Mouse (Mus musculus): ENCODE measurements around the gene Olfr611. TPM values are rescaled to one million over a fixed set of nuclear protein-coding genes. Genes with fewer than 3 reads are reported as not detected.

The Olfr611 gene
- polyA plus RNA-seq (2012; fragmentation: generic; extraction: Trizol) = not detected

DNA sequence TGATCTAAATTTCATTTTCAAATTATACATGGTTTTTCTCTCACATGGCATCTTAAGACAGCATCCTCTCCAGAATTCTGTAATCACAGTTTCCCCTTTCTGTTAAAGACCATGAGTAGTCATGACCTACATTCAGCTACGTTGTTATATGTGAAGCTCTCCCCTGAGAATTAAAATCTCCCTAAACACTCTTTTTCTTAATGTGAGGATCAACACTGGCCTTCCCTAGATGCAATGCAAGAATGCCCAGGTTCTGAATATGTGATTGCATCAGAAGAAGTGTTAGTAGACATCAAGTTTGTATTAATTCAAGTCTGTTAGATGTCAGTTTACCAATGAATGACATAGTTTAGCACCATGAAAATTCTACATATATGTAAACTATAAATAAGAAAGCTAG lies at the start of gene Olfr611:
Olfr611 (minus strand) TSS at position 101 of the 400 bp plus-strand sequence.

DNA sequence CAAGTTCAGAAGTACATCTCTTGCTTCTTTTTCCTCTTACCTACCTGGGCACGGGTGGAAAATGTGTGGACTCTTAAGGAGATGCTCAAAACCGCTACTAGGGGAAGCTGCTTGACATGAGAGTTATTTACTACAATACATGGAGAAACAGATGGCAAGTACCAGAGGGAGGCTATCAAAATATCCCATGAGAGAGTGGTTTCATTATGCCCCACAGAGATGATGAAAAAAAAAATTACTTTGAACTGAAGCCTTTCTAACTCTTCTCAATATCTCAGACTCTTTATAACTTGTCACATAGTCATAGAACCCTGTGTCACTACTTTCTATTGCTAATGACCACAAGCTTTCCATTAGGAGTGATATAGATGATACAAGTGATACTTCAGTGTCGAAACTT lies 48.4 kb upstream of the Olfr611 start, which contains the start of gene Olfr616:
Olfr616 (minus strand) TSS at position 101 of the 400 bp plus-strand sequence.

DNA sequence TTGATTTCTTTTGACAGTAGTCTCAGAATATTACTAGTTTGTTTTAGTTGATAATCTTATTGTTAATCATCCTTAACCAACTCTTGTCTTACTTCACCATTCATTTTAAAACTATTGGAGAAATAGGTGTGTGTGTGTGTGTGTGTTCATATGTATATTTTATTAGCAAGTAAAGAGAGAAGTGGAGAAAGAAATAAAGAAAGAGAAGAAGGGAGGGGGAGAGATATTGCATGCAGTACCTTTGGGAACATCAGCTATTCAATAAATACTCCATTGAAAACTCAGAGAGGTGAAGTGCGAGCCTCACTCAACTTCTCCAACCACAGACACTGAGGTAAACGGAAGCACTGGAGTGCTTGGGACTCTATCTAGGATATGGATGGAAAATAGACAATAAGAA lies 35.1 kb upstream of the Olfr611 start, which contains the start of gene Olfr615:
Olfr615 (plus strand) TSS at position 301 of the 400 bp plus-strand sequence.

GRCm38 (mm10) chr7:103547774-103548173 lies 27.1 kb upstream of the Olfr611 start, which contains the start of gene Olfr613:
Gene Olfr613, plus strand, starts transcription at chr7:103548074.

DNA sequence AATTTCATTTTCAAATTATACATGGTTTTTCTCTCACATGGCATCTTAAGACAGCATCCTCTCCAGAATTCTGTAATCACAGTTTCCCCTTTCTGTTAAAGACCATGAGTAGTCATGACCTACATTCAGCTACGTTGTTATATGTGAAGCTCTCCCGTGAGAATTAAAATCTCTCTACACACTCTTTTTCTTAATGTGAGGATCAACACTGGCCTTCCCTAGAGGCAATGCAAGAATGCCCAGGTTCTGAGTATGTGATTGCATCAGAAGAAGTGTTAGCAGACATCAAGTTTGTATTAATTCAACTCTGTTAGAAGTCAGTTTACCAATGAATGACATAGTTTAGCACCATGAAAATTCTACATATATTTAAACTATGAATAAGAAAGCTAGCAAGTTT lies 22.0 kb upstream of the Olfr611 start, which contains the start of gene Olfr612:
Olfr612 (minus strand) TSS at position 101 of the 400 bp plus-strand sequence.

GRCm38 (mm10) chr7:103512022-103512421 lies 8.6 kb downstream of the Olfr611 start, which contains the start of gene Olfr610:
Gene Olfr610, minus strand, starts transcription at chr7:103512122.

DNA sequence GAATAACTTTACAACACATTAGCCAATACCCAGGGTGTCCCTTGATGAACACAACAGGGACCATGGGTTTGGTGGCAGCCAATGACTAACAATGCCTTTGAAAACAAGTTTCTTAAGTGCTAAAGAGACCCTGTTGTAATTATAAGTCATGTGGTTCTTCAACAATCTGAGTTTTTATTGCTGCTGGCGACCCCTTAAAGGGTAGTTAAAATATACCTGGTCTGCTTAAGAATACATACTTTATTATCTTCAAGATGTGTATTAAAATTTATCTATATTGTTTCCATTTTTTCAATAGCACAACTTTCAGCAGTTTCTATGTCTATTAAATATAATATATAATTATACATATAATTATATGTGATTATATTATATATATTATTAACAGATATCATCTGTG lies 22.7 kb downstream of the Olfr611 start, which contains the start of gene Olfr609:
Olfr609 (minus strand) TSS at position 101 of the 400 bp plus-strand sequence.

DNA sequence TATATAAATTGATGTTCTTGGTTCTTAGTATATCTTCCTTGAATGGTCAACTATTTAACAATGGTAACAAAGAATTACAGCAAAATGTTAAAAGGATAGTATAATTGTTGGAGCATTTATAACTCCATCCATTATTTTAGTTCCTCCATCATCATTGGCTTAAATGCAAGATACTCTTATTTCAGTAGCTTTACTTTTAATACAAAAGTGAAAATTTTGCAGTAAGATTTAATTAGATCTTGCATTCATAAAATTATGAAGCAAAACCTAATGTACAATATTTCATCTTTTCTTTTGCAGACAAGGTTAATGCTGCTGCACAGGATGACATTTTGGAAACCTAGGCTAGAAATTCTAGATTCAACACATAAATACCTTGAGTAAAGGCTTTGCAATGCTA lies 51.1 kb downstream of the Olfr611 start, which contains the start of gene Olfr608:
Olfr608 (plus strand) TSS at position 301 of the 400 bp plus-strand sequence.

Other genes starting within 250 kb of the Olfr611 start
- gene Olfr596, start 215.2 kb downstream of the Olfr611 start, polyA plus RNA-seq (2012; fragmentation: generic; extraction: Trizol) = not detected
- not detected for gene Olfr597, start 204.5 kb downstream of the Olfr611 start, polyA plus RNA-seq (2012; fragmentation: generic; extraction: Trizol)
- gene Olfr598, start 197.3 kb downstream of the Olfr611 start, polyA plus RNA-seq (2012; fragmentation: generic; extraction: Trizol) = not detected
- not detected for gene Olfr599, start 184.9 kb downstream of the Olfr611 start, polyA plus RNA-seq (2012; fragmentation: generic; extraction: Trizol)
- gene Olfr600, start 171.2 kb downstream of the Olfr611 start, polyA plus RNA-seq (2012; fragmentation: generic; extraction: Trizol) = not detected
- not detected for gene Olfr601, start 158.2 kb downstream of the Olfr611 start, polyA plus RNA-seq (2012; fragmentation: generic; extraction: Trizol)
- not detected for gene Olfr603, start 134.7 kb downstream of the Olfr611 start, polyA plus RNA-seq (2012; fragmentation: generic; extraction: Trizol)
- gene Usp17lc, start 105.8 kb downstream of the Olfr611 start, polyA plus RNA-seq (2012; fragmentation: generic; extraction: Trizol) = not detected
- not detected for gene Olfr605, start 75.4 kb downstream of the Olfr611 start, polyA plus RNA-seq (2012; fragmentation: generic; extraction: Trizol)
- not detected for gene Olfr606, start 71.8 kb downstream of the Olfr611 start, polyA plus RNA-seq (2012; fragmentation: generic; extraction: Trizol)
- not detected for gene Olfr607, start 56.7 kb downstream of the Olfr611 start, polyA plus RNA-seq (2012; fragmentation: generic; extraction: Trizol)
- gene Olfr608, start 51.0 kb downstream of the Olfr611 start, polyA plus RNA-seq (2012; fragmentation: generic; extraction: Trizol) = not detected
- gene Olfr609, start 22.8 kb downstream of the Olfr611 start, polyA plus RNA-seq (2012; fragmentation: generic; extraction: Trizol) = not detected
- not detected for gene Olfr610, start 8.7 kb downstream of the Olfr611 start, polyA plus RNA-seq (2012; fragmentation: generic; extraction: Trizol)
- not detected for gene Olfr612, start 21.9 kb upstream of the Olfr611 start, polyA plus RNA-seq (2012; fragmentation: generic; extraction: Trizol)
- gene Olfr613, start 27.2 kb upstream of the Olfr611 start, polyA plus RNA-seq (2012; fragmentation: generic; extraction: Trizol) = not detected
- not detected for gene Olfr615, start 35.2 kb upstream of the Olfr611 start, polyA plus RNA-seq (2012; fragmentation: generic; extraction: Trizol)
- gene Olfr616, start 48.3 kb upstream of the Olfr611 start, polyA plus RNA-seq (2012; fragmentation: generic; extraction: Trizol) = not detected
- not detected for gene Olfr617, start 52.2 kb upstream of the Olfr611 start, polyA plus RNA-seq (2012; fragmentation: generic; extraction: Trizol)
- not detected for gene Olfr618, start 69.3 kb upstream of the Olfr611 start, polyA plus RNA-seq (2012; fragmentation: generic; extraction: Trizol)
- not detected for gene Olfr619, start 79.7 kb upstream of the Olfr611 start, polyA plus RNA-seq (2012; fragmentation: generic; extraction: Trizol)
- not detected for gene Olfr620, start 91.7 kb upstream of the Olfr611 start, polyA plus RNA-seq (2012; fragmentation: generic; extraction: Trizol)
- not detected for gene Olfr622, start 121.9 kb upstream of the Olfr611 start, polyA plus RNA-seq (2012; fragmentation: generic; extraction: Trizol)
- not detected for gene Olfr623, start 142.9 kb upstream of the Olfr611 start, polyA plus RNA-seq (2012; fragmentation: generic; extraction: Trizol)
- not detected for gene Olfr624, start 150.3 kb upstream of the Olfr611 start, polyA plus RNA-seq (2012; fragmentation: generic; extraction: Trizol)
- gene Olfr625-ps1, start 161.9 kb upstream of the Olfr611 start, polyA plus RNA-seq (2012; fragmentation: generic; extraction: Trizol) = not detected
- gene Olfr243, start 193.8 kb upstream of the Olfr611 start, polyA plus RNA-seq (2012; fragmentation: generic; extraction: Trizol) = not detected
- not detected for gene Olfr628, start 209.5 kb upstream of the Olfr611 start, polyA plus RNA-seq (2012; fragmentation: generic; extraction: Trizol)
- not detected for gene Olfr629, start 224.1 kb upstream of the Olfr611 start, polyA plus RNA-seq (2012; fragmentation: generic; extraction: Trizol)
- gene Olfr630, start 236.5 kb upstream of the Olfr611 start, polyA plus RNA-seq (2012; fragmentation: generic; extraction: Trizol) = not detected

Measured in C3H10T1/2 (cell line).